Mouse (Mus musculus) lung, postnatal 0 days (tissue): ENCODE data around the gene Gpr84. TPM values are rescaled to one million over a fixed set of nuclear protein-coding genes. Genes with fewer than 3 reads are reported as not detected.
A peak's percentile ranks its signal among the peaks of the same experiment; 100 is the strongest.

Experiments
- ATAC-seq: fragments of 200-750 bp; cut with Nextera tagmentation; 2 replicates; pipeline ENCODE4 v1.8.0; 2017; ENCODE audit warnings: moderate library complexity
- DNase-seq: peaks from one replicate; pipeline ENCODE4 v3.0.0-alpha.2; 2016; ENCODE audit warnings: low spot score
- H3K27ac ChIP-seq: fragments of 300-500 bp; sonication (generic); 2 replicates; pipeline ENCODE4 v1.5.1; 2014; ENCODE audit warnings: antibody characterized with exemption, mild to moderate bottlenecking, low read length, mixed read lengths
- H3K27me3 ChIP-seq: fragments of 300-500 bp; sonication (generic); replicated peaks from 2 replicates; pipeline ENCODE4 v1.6.1; 2014; ENCODE audit warnings: low read length, mixed read lengths; ENCODE audit not compliant: insufficient read depth
- H3K36me3 ChIP-seq: fragments of 300-500 bp; sonication (generic); 2 replicates; pipeline ENCODE4 v1.6.1; 2014; ENCODE audit warnings: low read length, mixed read lengths; ENCODE audit not compliant: insufficient read depth
- H3K4me1 ChIP-seq: fragments of 300-500 bp; sonication (generic); 2 replicates; pipeline ENCODE4 v1.6.1; 2014; ENCODE audit warnings: antibody characterized with exemption, low read depth, low read length, mixed read lengths; ENCODE audit not compliant: insufficient read depth
- H3K4me2 ChIP-seq: fragments of 300-500 bp; sonication (generic); replicated peaks from 2 replicates; pipeline ENCODE4 v1.6.1; 2014; ENCODE audit warnings: low read depth, mild to moderate bottlenecking, low read length, moderate library complexity, mixed read lengths
- H3K4me3 ChIP-seq: fragments of 300-500 bp; sonication (generic); 2 replicates; pipeline ENCODE4 v1.5.1; 2014; ENCODE audit warnings: low read depth, low read length
- H3K9ac ChIP-seq: fragments of 300-500 bp; sonication (generic); replicated peaks from 2 replicates; pipeline ENCODE4 v1.6.1; 2014; ENCODE audit warnings: low read depth, mild to moderate bottlenecking
- H3K9me3 ChIP-seq: fragments of 300-500 bp; sonication (generic); 2 replicates; pipeline ENCODE4 v1.6.1; 2016; ENCODE audit warnings: low read length, mixed read lengths
- CTCF ChIP-seq: IDR thresholded peaks from 2 replicates; pipeline ENCODE4 v1.5.1; 2016; ENCODE audit warnings: antibody characterized with exemption, mild to moderate bottlenecking
- EP300 ChIP-seq: IDR thresholded peaks from 2 replicates; pipeline ENCODE4 v1.6.1; 2016; ENCODE audit warnings: antibody characterized with exemption, mild to moderate bottlenecking, control low read depth
- WGBS: fragments of 180-500 bp; shearing (Covaris S2); extraction: QIAGEN DNeasy Blood & Tissue Kit; methylation state at CpG from one replicate; pipeline ENCODE4 v1.1.7; 2014; 5-methylcytosine and 5-hydroxymethylcytosine counted together
- polyA plus RNA-seq: library from polyadenylated mRNA; unstranded; fragments of >200 nt; fragmentation: Nextera tagmentation; extraction: Ambion mirVana; gene quantifications from 2 replicates; pipeline ENCODE4 v1.2.1, GENCODE M21; 2015

Gene Gpr84
- polyA plus RNA-seq, 1 experiment from 2014 or later, result 0.67 TPM

DNA sequence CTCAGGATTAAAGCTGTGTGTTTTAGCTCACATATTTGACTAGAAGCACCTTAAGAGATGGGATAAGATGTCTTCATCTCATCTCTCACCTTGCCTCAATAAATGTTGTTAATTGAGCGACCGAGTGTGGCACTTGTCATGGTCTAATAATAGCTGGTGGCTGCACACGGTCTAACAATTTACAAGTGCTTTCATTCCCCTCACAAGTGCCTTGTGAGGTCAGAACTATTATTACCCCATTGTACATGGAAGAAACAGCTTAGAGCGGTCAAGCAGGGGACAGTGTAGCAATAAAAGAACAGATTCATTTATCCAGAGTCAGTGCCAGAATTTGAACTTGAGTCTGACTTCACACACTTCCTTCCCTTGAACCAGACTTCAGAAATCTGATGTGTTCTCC, 45.0 kb upstream of the Gpr84 start:
- Histone ChIP-seq H3K36me3 (peaks cover 15% of the 10 kb centered on the region), H3K27me3 (no peaks in the 10 kb centered on the region), H3K4me1 (no peaks in the 10 kb centered on the region), H3K27ac (no peak overlapping the region), H3K9me3 (no peaks in the 10 kb centered on the region), H3K9ac (no peak overlapping the region), H3K4me3 (no peak overlapping the region), H3K4me2 (no peak overlapping the region)
- no peak for TF ChIP-seq CTCF
- no peak for TF ChIP-seq EP300
- 53% methylated on average over 4 of the region's 4 CpGs for WGBS
- DNase-seq (peak; percentile 67), ATAC-seq (peak; percentile 69)

DNA sequence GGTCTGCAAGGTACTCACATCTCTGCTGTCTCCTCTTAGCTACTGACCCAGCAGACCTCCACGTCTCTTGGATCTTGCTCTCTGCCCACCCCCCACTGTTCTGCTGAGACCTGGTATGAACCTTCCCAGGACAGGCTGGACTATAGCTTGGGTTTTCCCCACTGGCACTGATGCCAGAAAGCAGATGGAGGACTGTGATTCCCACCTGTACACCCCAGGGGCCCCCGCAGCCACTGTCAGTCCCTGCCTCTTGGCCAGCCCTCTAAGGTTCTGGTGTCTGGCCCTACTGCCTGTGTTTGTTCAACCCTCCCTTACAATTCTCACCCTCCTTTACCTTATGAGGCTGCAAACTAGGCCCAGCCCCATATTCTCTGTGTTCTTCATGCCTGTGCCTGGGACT, 44.3 kb upstream of the Gpr84 start:
- DNase-seq, result no peak
- Histone ChIP-seq H3K27ac (no peak overlapping the region), H3K9ac (no peak overlapping the region), H3K4me1 (no peaks in the 10 kb centered on the region), H3K27me3 (no peaks in the 10 kb centered on the region), H3K9me3 (no peaks in the 10 kb centered on the region), H3K4me3 (no peak overlapping the region), H3K36me3 (peaks cover 23% of the 10 kb centered on the region), H3K4me2 (no peak overlapping the region)
- WGBS, result 88% methylated on average over 2 of the region's 2 CpGs
- ATAC-seq, result no peak
- TF ChIP-seq EP300 (no peak), CTCF (no peak)

DNA sequence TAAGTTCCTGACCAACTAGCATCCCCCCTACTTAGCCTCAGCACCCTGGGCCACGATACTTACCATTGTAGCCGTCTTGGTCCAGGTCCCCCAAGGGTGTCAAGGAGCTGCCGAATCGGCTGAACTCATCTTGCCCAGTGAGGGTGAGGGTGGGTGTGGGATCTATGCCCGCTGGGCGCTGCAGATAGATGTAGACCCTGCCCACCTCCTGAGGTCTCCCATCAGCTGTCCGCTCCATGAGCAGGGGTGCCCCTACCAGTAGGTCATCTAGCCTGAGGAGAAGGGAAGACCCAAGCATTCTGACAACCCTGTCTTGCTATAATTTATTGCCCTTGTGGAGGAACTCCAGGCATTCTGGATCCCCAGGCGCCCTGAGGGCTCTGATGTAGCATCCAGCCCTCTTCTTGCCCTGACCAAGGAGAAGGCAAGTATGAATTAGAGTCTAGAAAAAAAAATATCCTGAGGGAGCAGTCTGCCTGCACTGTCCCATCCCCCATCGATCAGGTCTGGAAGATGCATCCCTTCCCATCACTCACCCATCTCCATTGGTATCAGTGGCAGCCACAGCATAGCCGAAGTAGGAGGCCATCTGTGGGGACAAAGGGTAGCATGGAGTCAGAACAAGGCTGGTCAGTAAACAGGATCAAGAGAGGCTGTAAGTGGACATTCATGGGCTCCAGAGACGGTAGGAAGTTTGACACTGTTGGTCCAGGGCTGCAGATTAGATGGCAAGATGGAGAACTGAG, 43.3 kb upstream of the Gpr84 start:
- H3K27ac ChIP-seq, result no peak overlapping the region

DNA sequence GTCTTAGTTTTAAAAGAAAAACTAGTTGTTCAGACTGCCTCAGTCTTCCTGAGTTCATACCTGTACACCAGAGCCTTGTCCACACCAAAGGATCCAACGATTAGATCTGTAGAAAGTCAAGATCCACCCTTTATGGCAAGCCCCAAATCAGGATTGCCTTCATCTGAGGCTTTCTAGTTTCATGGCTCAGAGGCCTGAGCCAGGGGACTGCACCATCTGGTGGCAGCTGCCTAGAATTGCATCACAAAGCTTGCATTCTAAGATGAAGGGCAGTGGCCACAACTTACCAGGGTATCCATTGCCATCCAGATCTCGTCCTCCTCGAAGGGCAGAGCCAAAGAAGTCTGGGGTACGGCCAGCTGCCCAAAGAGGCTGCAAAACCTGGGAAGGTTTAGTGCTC, 42.4 kb upstream of the Gpr84 start:
- TF ChIP-seq EP300, result no peak
- TF ChIP-seq CTCF, result peak; percentile 86
- Histone ChIP-seq H3K4me3 (no peak overlapping the region), H3K4me1 (no peaks in the 10 kb centered on the region), H3K27ac (no peak overlapping the region), H3K9me3 (no peaks in the 10 kb centered on the region), H3K4me2 (no peak overlapping the region), H3K9ac (no peak overlapping the region), H3K36me3 (peaks cover 28% of the 10 kb centered on the region), H3K27me3 (no peaks in the 10 kb centered on the region)
- ATAC-seq (peak; percentile 38), DNase-seq (peak; percentile 65)
- 36% methylated on average over 4 of the region's 4 CpGs for WGBS

More for the DNA sequence above, 43.3 kb upstream of the Gpr84 start:
- Histone ChIP-seq H3K4me1 (no peaks in the 10 kb centered on the region), H3K36me3 (peaks cover 28% of the 10 kb centered on the region), H3K9me3 (no peaks in the 10 kb centered on the region), H3K4me3 (no peak overlapping the region), H3K27me3 (no peaks in the 10 kb centered on the region), H3K4me2 (no peak overlapping the region), H3K9ac (no peak overlapping the region)
- TF ChIP-seq CTCF (no peak), EP300 (no peak)
- WGBS, result 89% methylated on average over 11 of the region's 11 CpGs
- ATAC-seq, result no peak
- no peak for DNase-seq

DNA sequence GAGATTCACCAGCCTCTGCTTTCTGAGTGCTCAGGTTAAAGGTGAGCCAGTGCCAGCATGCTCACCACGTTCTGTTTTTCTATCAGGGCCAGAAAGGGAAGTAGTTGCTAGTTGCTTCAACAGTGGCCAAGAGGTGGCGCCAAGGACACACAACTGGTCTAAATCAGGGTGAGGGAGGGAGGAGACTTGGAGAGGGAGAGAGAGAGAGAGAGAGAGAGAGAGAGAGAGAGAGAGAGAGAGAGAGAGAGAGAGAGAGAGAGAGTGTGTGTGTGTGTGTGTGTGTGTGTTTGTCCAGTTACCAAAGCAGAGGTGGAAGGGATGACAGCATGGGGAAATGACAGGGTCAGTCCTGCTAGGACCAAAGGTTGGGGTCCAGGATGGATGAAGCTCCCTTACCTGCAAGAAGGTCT, 36.9 kb upstream of the Gpr84 start:
- TF ChIP-seq EP300 (no peak), CTCF (peak; percentile 80)
- DNase-seq (peak; percentile 89), ATAC-seq (peak; percentile 49; the same call in 1 of the 2 replicates)
- H3K27me3 ChIP-seq, result no peaks in the 10 kb centered on the region
- no peak overlapping the region for H3K9ac ChIP-seq
- H3K4me3 ChIP-seq, result no peak overlapping the region
- no peaks in the 10 kb centered on the region for H3K4me1 ChIP-seq
- no peak overlapping the region for H3K4me2 ChIP-seq
- no peaks in the 10 kb centered on the region for H3K9me3 ChIP-seq
- peaks cover 28% of the 10 kb centered on the region for H3K36me3 ChIP-seq
- H3K27ac ChIP-seq, result no peak overlapping the region
- 0% methylated on average over 2 of the region's 2 CpGs for WGBS

DNA sequence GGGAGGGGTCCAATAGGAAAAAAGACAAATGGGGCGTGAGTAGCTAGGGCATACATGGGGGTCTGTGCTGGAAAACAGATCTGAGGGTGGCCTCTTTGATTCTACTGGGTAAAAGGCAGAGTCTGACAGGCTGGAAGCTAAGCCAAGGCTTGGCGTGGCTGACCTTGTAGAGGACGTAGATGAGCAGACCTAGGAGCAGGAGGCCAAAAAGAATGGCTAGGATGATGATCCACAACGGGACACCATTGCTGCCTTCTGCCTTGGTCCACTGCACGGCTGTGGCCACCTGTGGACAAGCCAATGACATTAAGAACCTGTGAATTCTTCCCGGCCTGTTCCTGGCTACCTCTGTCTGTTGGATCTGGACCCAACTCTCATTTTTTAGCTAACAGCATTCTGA, 35.4 kb upstream of the Gpr84 start:
- Histone ChIP-seq H3K27ac (no peak overlapping the region), H3K9ac (no peak overlapping the region), H3K36me3 (peaks cover 26% of the 10 kb centered on the region), H3K4me3 (no peak overlapping the region), H3K9me3 (no peaks in the 10 kb centered on the region), H3K4me2 (no peak overlapping the region), H3K4me1 (no peaks in the 10 kb centered on the region), H3K27me3 (no peaks in the 10 kb centered on the region; the same call in 1 of the 2 replicates)
- WGBS, result 93% methylated on average over 6 of the region's 6 CpGs
- ATAC-seq (no peak), DNase-seq (no peak)
- TF ChIP-seq CTCF, result no peak
- TF ChIP-seq EP300, result no peak
